Mouse (Mus musculus): ENCODE measurements around the gene Gng10. TPM values are rescaled to one million over a fixed set of nuclear protein-coding genes. Genes with fewer than 3 reads are reported as not detected.
A peak's percentile ranks its signal among the peaks of the same experiment; 100 is the strongest.

The Gng10 gene
- polyA plus RNA-seq, 1 experiment from 2014 or later: 183 TPM

DNA sequence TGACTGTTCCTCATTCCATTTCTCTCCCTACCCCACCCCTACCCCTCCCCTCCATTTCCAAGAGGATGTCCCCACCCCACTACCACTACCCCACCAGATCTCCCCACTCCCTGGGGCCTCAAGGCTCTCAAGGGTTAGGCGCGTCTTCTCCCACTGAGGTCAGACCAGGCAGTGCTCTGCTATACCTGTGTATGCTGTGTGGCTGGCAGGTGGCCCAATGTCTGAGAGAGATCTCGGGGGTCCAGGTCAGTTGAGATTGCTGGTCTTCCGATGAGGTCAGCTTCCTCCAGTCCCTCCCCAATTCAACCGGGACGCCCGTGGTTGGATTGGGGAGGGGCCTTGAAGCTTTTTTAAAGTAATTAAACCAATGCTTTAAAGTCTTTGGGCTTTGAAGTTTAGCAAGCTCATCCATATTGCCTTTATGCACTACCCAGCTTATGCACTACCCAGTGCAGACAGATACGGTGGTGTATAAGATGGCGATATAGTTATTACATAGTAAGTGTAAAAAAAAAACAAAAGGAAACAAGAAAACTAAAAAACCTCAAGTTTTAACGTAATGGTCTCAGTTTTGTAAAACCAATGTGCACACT, 467 bp upstream of the Gng10 start:
- Histone ChIP-seq H3K4me1 (0 out of 2 replicates have a peak, but pooled peaks cover 6% of the 10 kb centered on the region), H3K27me3 (no peaks in the 10 kb centered on the region), H3K4me3 (peak overlapping the region; percentile 83), H3K9me3 (no peaks in the 10 kb centered on the region), H3K36me3 (0 out of 2 replicates have a peak, but pooled peaks cover 5% of the 10 kb centered on the region), H3K4me2 (replicated peaks) (peak overlapping the region; percentile 59), H3K9ac (no peak overlapping the region), H3K27ac (no peak overlapping the region)
- no peak; the same call in 1 of the 2 replicates for ATAC-seq (ENCODE audit: insufficient number of reproducible peaks, insufficient read depth, low FRiP score, low TSS enrichment)
- WGBS: 76% methylated on average over 10 of the region's 10 CpGs

DNA sequence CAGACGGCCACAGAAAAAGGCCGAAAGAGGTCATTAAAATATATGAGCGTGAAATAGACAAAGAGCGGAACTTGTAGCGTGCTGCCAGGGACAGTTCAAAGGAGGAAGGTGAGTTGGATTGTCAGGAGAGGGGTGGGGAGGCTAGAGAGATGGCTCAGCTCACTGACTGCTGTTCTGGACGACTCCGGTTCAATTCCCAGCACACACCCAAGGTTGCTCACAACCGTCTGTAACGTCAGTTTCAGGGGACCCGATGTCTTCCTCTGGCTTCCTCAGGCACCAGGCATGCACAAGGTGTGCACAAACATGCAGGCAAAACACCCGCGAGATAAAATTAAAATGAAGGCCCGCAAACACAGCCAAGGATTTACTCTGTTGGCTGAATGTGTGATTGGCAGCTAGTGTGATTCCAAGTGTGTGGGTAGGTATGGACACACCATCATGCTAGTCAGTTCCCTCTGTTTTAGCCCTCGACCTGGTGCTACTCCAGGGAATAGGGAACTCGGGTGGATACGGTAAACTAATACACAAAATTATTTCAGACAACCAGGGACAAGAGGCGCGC, 980 bp downstream of the Gng10 start:
- WGBS: 57% methylated on average over 18 of the region's 18 CpGs
- peak overlapping the region; percentile 59 for H3K4me2 ChIP-seq (replicated peaks)
- H3K9me3 ChIP-seq: no peaks in the 10 kb centered on the region
- H3K4me3 ChIP-seq: peak overlapping the region; percentile 83
- peak overlapping the region; percentile 84; the same call in 1 of the 2 replicates for H3K27ac ChIP-seq
- no peak for ATAC-seq (ENCODE audit: insufficient number of reproducible peaks, insufficient read depth, low FRiP score, low TSS enrichment)
- peak overlapping the region; percentile 81 for H3K9ac ChIP-seq
- no peaks in the 10 kb centered on the region for H3K27me3 ChIP-seq
- H3K36me3 ChIP-seq: peaks cover 16% of the 10 kb centered on the region; the same call in 1 of the 2 replicates
- H3K4me1 ChIP-seq: 0 out of 2 replicates have a peak, but pooled peaks cover 6% of the 10 kb centered on the region

DNA sequence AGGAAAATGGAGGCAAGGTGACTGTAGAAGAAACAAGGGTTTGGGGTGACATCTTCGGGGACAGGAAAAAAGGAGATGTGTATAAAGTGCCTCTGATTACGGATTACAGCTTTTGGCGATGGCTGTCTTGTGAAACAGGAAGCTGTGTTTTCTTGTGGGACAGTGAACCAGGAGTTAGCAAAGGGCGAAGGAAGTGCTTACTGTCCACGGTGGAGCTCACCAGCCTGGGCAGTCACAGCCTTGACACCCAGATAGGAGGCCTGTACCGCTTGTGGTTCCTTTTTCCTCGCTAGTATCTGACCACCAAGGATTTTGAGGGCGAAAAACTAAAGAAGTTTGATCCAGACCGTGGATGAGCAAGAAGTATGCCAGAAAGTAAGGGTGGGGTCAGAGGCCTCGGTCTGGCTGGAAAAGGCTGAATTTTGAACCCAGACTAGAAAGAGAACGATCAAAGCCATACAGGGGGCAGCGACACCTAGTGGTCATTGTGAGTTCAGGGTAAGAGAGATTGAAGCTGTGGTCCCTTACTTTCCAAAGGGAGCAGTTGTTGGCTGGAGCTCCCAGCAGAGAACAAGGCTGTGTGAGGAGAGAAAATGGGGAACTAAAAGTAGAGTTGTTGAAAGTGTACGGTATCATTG, 1.7 kb downstream of the Gng10 start:
- peaks cover 16% of the 10 kb centered on the region; the same call in 1 of the 2 replicates for H3K36me3 ChIP-seq
- H3K27ac ChIP-seq: no peak overlapping the region
- no peaks in the 10 kb centered on the region for H3K9me3 ChIP-seq
- WGBS: 53% methylated on average over 13 of the region's 13 CpGs
- H3K4me2 ChIP-seq (replicated peaks): peak overlapping the region; percentile 4; the same call in 1 of the 2 replicates
- H3K9ac ChIP-seq: no peak overlapping the region
- ATAC-seq (ENCODE audit: insufficient number of reproducible peaks, insufficient read depth, low FRiP score, low TSS enrichment): no peak
- H3K4me3 ChIP-seq: no peak overlapping the region
- 0 out of 2 replicates have a peak, but pooled peaks cover 6% of the 10 kb centered on the region for H3K4me1 ChIP-seq
- H3K27me3 ChIP-seq: no peaks in the 10 kb centered on the region

DNA sequence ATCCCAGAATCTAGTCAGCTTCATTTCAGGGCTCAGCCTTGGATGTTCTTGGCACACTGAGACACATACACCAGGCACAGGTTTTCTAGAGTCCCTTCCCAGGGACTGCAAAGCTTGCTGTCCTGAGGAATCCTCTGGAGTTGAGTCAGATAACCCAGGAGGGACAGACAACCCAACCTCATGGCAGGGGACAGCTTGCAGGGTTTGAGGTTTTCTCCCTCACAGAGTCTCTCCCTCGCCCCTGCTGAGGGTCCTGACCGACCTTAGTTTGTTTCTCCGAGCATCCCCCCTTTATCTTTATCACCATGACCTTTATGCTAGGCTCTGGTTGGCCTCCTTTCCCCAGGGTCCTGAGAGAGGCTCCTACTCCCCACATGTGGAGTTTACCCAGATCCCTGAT, 2.6 kb downstream of the Gng10 start:
- no peak for ATAC-seq (ENCODE audit: insufficient number of reproducible peaks, insufficient read depth, low FRiP score, low TSS enrichment)
- H3K27ac ChIP-seq: no peak overlapping the region
- no peak overlapping the region for H3K9ac ChIP-seq
- no peaks in the 10 kb centered on the region for H3K27me3 ChIP-seq
- no peaks in the 10 kb centered on the region for H3K9me3 ChIP-seq
- no peak overlapping the region for H3K4me2 ChIP-seq (replicated peaks)
- H3K36me3 ChIP-seq: peaks cover 16% of the 10 kb centered on the region; the same call in 1 of the 2 replicates
- 82% methylated on average over 3 of the region's 3 CpGs for WGBS
- no peak overlapping the region for H3K4me3 ChIP-seq
- 0 out of 2 replicates have a peak, but pooled peaks cover 6% of the 10 kb centered on the region for H3K4me1 ChIP-seq

DNA sequence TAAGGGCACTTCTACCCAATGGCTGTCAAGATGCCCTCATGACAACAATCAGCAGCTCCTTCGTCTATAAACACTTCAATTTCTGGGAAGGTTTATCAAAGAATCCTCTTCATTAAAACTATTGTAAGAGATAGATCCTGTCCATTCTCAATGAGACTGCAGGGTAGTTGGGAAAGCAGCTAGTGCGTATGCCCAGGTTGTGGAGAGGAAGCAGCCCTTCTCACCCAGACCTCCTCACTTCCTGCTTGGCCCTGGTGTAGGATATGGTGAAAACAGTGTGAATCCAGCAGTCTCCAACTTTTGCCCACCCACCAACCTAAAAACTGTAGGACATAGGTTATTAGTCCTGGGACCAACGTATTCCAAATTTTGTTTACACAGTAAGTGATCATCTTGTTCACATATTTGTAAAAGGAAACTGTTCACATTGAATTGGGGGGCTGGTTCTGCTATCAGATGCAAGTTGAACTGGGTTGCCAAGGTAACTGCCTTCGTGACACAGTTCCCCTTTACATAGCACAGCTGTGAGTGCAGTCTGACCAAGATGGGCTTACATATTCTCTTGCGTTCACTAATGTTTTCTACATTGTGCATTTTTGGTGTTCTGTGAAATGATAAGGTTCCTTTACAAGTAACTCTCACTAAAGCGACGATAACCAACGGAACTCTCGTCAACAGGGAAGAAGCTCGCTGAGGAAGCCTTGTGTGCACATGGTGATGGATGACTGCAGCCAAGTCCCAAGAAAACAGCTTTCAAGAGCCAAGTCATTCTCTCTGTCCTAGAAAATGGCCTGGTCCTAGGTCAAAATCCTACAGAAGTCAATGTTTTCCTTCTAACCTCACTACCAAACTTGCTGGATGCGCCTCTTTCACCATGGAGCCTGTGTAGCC, 5.8 kb downstream of the Gng10 start:
- no peak for ATAC-seq (ENCODE audit: insufficient number of reproducible peaks, insufficient read depth, low FRiP score, low TSS enrichment)
- no peak overlapping the region for H3K4me2 ChIP-seq (replicated peaks)
- WGBS: 90% methylated on average over 11 of the region's 11 CpGs

DNA sequence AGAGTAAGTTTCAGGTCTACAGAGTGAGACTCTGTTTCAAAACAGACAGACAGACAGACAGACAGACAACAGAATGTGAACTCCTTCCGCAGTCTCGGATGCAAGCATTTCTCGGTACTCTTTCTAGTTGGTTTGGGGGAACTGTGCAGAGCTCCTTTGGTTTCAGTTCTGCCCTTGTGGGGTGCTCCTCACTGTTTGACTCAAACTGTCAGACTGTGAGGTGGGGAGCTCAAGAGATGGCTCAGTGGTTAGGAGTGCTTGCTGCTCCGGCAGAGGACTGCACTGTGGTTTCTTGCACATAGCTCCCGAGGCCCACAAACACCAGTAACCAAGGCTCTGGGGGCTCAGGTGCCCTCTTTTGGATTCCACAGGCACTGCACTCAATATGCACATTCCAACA, 8.2 kb downstream of the Gng10 start:
- 97% methylated on average over 5 of the region's 5 CpGs for WGBS
- ATAC-seq (ENCODE audit: insufficient number of reproducible peaks, insufficient read depth, low FRiP score, low TSS enrichment): no peak

More for the DNA sequence above, 5.8 kb downstream of the Gng10 start:
- Histone ChIP-seq H3K27ac (no peak overlapping the region), H3K4me3 (no peak overlapping the region), H3K27me3 (no peaks in the 10 kb centered on the region), H3K4me1 (0 out of 2 replicates have a peak, but pooled peaks cover 5% of the 10 kb centered on the region), H3K36me3 (peaks cover 21% of the 10 kb centered on the region; the same call in 1 of the 2 replicates), H3K9ac (no peak overlapping the region), H3K9me3 (no peaks in the 10 kb centered on the region)

DNA sequence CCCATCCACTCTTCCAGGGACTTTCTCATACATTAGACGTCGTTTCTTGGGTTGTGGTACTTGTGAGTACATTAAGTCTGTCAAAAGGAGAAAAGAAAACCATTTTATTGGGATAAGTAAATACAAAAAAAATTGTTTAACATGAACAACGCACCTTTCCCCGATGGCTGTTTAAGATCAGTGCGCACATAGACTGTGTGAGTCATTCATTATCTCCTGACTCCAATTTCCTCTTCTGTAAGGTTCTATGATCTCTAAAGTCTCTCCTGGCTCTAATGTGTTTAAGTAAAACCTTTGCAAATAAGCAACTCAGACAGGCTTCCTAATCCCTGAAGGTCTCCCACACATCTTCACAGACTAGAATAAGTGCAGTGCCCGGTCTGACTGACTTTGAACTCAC, 9.0 kb downstream of the Gng10 start:
- H3K4me3 ChIP-seq: no peak overlapping the region
- H3K4me2 ChIP-seq (replicated peaks): no peak overlapping the region
- H3K4me1 ChIP-seq: no peaks in the 10 kb centered on the region
- H3K9ac ChIP-seq: no peak overlapping the region
- H3K27me3 ChIP-seq: no peaks in the 10 kb centered on the region
- WGBS: 90% methylated on average over 6 of the region's 6 CpGs
- H3K36me3 ChIP-seq: peaks cover 20% of the 10 kb centered on the region; the same call in 1 of the 2 replicates
- H3K9me3 ChIP-seq: no peaks in the 10 kb centered on the region
- ATAC-seq (ENCODE audit: insufficient number of reproducible peaks, insufficient read depth, low FRiP score, low TSS enrichment): no peak
- no peak overlapping the region for H3K27ac ChIP-seq

More for the DNA sequence above, 8.2 kb downstream of the Gng10 start:
- Histone ChIP-seq H3K9me3 (no peaks in the 10 kb centered on the region), H3K4me3 (no peak overlapping the region), H3K9ac (no peak overlapping the region), H3K27me3 (no peaks in the 10 kb centered on the region), H3K27ac (no peak overlapping the region), H3K4me2 (replicated peaks) (no peak overlapping the region), H3K4me1 (no peaks in the 10 kb centered on the region), H3K36me3 (peaks cover 21% of the 10 kb centered on the region; the same call in 1 of the 2 replicates)

DNA sequence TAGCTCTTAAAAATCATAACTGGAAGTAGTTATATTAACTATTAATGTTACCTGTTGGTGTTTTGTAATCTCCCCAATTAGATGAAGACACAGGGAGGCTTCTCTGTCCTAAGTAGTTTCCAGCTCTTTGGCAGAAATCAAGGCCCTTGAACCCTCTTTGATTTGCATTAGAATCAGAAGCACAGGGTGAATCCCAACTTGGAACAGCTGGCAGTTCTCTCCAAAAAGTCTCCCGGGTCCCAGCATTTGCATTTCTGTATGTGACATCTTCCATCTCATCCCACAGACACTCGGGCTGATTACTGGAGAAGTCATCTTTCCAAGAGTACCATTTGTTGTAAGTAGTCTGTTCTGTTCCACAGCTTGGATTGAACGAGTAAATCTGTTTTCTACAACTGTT, 12.3 kb downstream of the Gng10 start:
- no peak for ATAC-seq (ENCODE audit: insufficient number of reproducible peaks, insufficient read depth, low FRiP score, low TSS enrichment)
- H3K4me1 ChIP-seq: no peaks in the 10 kb centered on the region
- no peak overlapping the region for H3K4me3 ChIP-seq
- no peak overlapping the region for H3K4me2 ChIP-seq (replicated peaks)
- no peaks in the 10 kb centered on the region for H3K9me3 ChIP-seq
- peaks cover 5% of the 10 kb centered on the region; the same call in 1 of the 2 replicates for H3K36me3 ChIP-seq
- no peak overlapping the region for H3K9ac ChIP-seq
- H3K27me3 ChIP-seq: no peaks in the 10 kb centered on the region
- WGBS: 38% methylated on average over 3 of the region's 3 CpGs
- H3K27ac ChIP-seq: no peak overlapping the region

DNA sequence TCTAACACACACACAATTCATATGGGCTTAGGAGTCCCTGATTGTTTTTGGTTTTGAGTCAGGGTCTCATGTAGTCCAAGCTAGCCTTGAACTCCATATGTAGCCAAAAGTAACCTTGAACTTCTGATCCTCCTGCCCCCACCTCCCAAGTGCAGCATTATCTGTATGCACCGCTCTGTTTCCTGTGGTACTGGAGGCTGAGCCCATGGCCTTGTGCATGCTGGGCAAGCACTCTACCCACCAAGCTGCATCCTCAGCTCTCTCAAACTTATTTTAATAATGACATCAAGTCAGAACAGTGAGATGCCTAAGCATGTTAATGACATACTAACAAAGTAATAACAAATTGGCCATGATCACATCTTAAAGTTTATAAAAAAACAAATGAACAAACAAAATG, 16.2 kb downstream of the Gng10 start:
- Histone ChIP-seq H3K4me3 (no peak overlapping the region), H3K27ac (no peak overlapping the region), H3K4me1 (no peaks in the 10 kb centered on the region), H3K9me3 (no peaks in the 10 kb centered on the region), H3K4me2 (replicated peaks) (no peak overlapping the region), H3K27me3 (no peaks in the 10 kb centered on the region), H3K36me3 (no peaks in the 10 kb centered on the region), H3K9ac (no peak overlapping the region)
- WGBS: 87% methylated on average over 1 of the region's 1 CpGs
- ATAC-seq (ENCODE audit: insufficient number of reproducible peaks, insufficient read depth, low FRiP score, low TSS enrichment): no peak

DNA sequence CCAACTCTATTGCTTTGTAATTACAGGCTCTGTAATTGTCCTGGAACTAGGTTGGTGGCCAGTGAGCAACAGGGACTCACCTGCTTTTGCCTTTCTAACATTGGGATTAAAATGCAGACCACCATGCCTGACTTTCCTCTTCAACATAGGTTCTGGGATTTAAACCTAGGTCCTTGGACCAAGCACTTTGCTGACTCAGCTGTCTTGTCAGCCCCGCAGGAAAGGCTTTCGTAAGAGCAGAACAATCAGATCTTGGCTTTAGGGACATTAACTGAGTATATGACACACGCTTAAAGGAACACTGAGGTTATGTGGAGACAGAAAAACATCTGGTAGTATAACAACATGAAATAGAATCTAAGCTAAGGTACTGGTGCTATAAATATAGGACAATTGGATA, 23.0 kb downstream of the Gng10 start:
- no peak for ATAC-seq (ENCODE audit: insufficient number of reproducible peaks, insufficient read depth, low FRiP score, low TSS enrichment)
- Histone ChIP-seq H3K4me1 (no peaks in the 10 kb centered on the region), H3K9me3 (no peaks in the 10 kb centered on the region), H3K27me3 (no peaks in the 10 kb centered on the region), H3K27ac (no peak overlapping the region), H3K4me2 (replicated peaks) (no peak overlapping the region), H3K4me3 (no peak overlapping the region), H3K36me3 (no peaks in the 10 kb centered on the region), H3K9ac (no peak overlapping the region)
- 82% methylated on average over 3 of the region's 3 CpGs for WGBS

DNA sequence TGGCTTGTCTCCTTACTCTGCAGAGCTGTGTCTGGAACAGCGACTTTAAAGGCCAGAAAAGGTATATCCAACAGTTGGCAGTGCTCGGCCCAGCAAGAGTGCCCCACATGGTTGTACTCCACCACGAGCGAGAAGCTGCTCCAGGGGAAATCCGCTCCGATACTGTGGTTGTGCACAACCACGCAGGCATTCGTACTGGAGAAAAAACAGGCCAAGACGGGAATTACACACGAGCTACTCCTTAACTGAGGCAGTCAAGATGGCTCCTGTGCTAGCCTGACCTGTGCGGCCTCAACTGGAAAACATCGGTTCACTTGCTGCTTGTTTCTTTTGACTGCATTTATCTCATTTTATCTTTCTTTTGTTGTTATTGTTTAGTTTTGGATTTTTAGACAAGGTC, 27.6 kb downstream of the Gng10 start:
- no peak overlapping the region for H3K9ac ChIP-seq
- WGBS: 68% methylated on average over 12 of the region's 12 CpGs

More for the DNA sequence above, 27.6 kb downstream of the Gng10 start:
- Histone ChIP-seq H3K27ac (no peak overlapping the region), H3K4me2 (replicated peaks) (no peak overlapping the region), H3K36me3 (no peaks in the 10 kb centered on the region), H3K9me3 (no peaks in the 10 kb centered on the region), H3K4me1 (no peaks in the 10 kb centered on the region), H3K27me3 (no peaks in the 10 kb centered on the region), H3K4me3 (no peak overlapping the region)
- no peak for ATAC-seq (ENCODE audit: insufficient number of reproducible peaks, insufficient read depth, low FRiP score, low TSS enrichment)

Data from embryonic facial prominence, embryonic 12.5 days (tissue).